Mouse (Mus musculus) liver, adult 2 months (tissue): ENCODE data around the gene Spon1. TPM values are rescaled to one million over a fixed set of nuclear protein-coding genes. Genes with fewer than 3 reads are reported as not detected.

Source experiments
- DNase-seq: peaks from one replicate; pipeline ENCODE4 v3.0.0-alpha.2; 2011; ENCODE audit warnings: low read depth, low spot score; ENCODE audit errors: extremely low read depth
- H3K27ac ChIP-seq: fragments of 200-500 bp; replicated peaks from 2 replicates; pipeline ENCODE4 v1.5.1; 2012; ENCODE audit warnings: low read depth, mild to moderate bottlenecking, control low read depth, inconsistent platforms, low read length; ENCODE audit not compliant: insufficient read depth
- H3K27me3 ChIP-seq: fragments of 200-500 bp; 2 replicates; pipeline ENCODE4 v1.6.1; 2012; ENCODE audit warnings: mild to moderate bottlenecking, moderate library complexity, low read length, inconsistent platforms; ENCODE audit not compliant: control insufficient read depth, insufficient read depth
- H3K36me3 ChIP-seq: fragments of 200-500 bp; 2 replicates; pipeline ENCODE4 v1.6.1; 2012; ENCODE audit warnings: low read length, inconsistent platforms; ENCODE audit not compliant: control insufficient read depth, insufficient read depth
- H3K4me1 ChIP-seq: fragments of 200-500 bp; 2 replicates; pipeline ENCODE4 v1.6.1; 2011; ENCODE audit warnings: low read length; ENCODE audit not compliant: control insufficient read depth, insufficient read depth
- H3K4me3 ChIP-seq: fragments of 200-500 bp; 2 replicates; pipeline ENCODE4 v1.5.1; 2011; ENCODE audit warnings: low read depth, mild to moderate bottlenecking, control low read depth, low read length, moderate library complexity; ENCODE audit not compliant: insufficient read depth
- H3K79me2 ChIP-seq: fragments of 200-500 bp; 2 replicates; pipeline ENCODE4 v1.6.1; 2012; ENCODE audit warnings: inconsistent platforms, mild to moderate bottlenecking, low read length, moderate library complexity; ENCODE audit not compliant: control insufficient read depth, insufficient read depth
- H3K9ac ChIP-seq: fragments of 200-500 bp; 2 replicates; pipeline ENCODE4 v1.6.1; 2012; ENCODE audit warnings: low read depth, mild to moderate bottlenecking, control low read depth, inconsistent platforms, low read length
- CTCF ChIP-seq: fragments of 200-500 bp; IDR thresholded peaks from 2 replicates; pipeline ENCODE4 v1.5.1; 2011; ENCODE audit warnings: low read depth, low read length, control low read depth
- POLR2A ChIP-seq: fragments of 200-500 bp; IDR thresholded peaks from 2 replicates; pipeline ENCODE4 v1.6.1; 2011; ENCODE audit warnings: low read length, control low read depth; ENCODE audit not compliant: insufficient read depth; ENCODE audit errors: extremely low read depth
- WGBS: fragments of 180-500 bp; shearing (Covaris S2); methylation state at CpG from one replicate; pipeline ENCODE4 v1.1.7; 2018; 5-methylcytosine and 5-hydroxymethylcytosine counted together
- polyA plus RNA-seq: library from polyadenylated mRNA; depleted of rRNA; stranded (reverse); fragments of >200 nt; gene quantifications from 2 replicates; pipeline ENCODE4 v1.2.3, GENCODE M21; 2012
- total RNA-seq: library from RNA; depleted of rRNA; stranded (reverse); fragments of >200 nt; gene quantifications from 2 replicates; pipeline ENCODE4 v1.2.3, GENCODE M21; 2014

The Spon1 gene
- total and polyA plus RNA-seq, 2 experiments: 0.22 to 0.28 TPM

GRCm38 (mm10) chr7:114088918-114089317 is 323.1 kb downstream of the Spon1 start:
- DNase-seq: no peak
- H3K4me1 ChIP-seq: peaks cover 10% of the 10 kb centered on the region
- TF ChIP-seq POLR2A (no peak), CTCF (no peak)
- H3K27me3 ChIP-seq: no peaks in the 10 kb centered on the region
- no peak overlapping the region for H3K9ac ChIP-seq
- H3K27ac ChIP-seq: no peak overlapping the region
- peaks cover 26% of the 10 kb centered on the region for H3K79me2 ChIP-seq
- H3K4me3 ChIP-seq: no peak overlapping the region
- no peaks in the 10 kb centered on the region for H3K36me3 ChIP-seq
- WGBS: 37% methylated on average over 5 of the region's 5 CpGs

- Histone ChIP-seq H3K9ac (no peak overlapping the region), H3K36me3 (no peaks in the 10 kb centered on the region), H3K27ac (no peak overlapping the region), H3K27me3 (no peaks in the 10 kb centered on the region), H3K4me3 (no peak overlapping the region), H3K79me2 (peaks cover 25% of the 10 kb centered on the region), H3K4me1 (peaks cover 10% of the 10 kb centered on the region)
- TF ChIP-seq POLR2A (no peak), CTCF (no peak)
- 84% methylated on average over 3 of the region's 3 CpGs for WGBS
- DNase-seq: no peak
Observed at GRCm38 (mm10) chr7:114090231-114090630, 324.4 kb downstream of the Spon1 start.

GRCm38 (mm10) chr7:114090892-114091545 is 325.2 kb downstream of the Spon1 start:
- Histone ChIP-seq H3K79me2 (peaks cover 29% of the 10 kb centered on the region), H3K9ac (no peak overlapping the region), H3K36me3 (no peaks in the 10 kb centered on the region), H3K4me3 (no peak overlapping the region), H3K27ac (no peak overlapping the region), H3K27me3 (no peaks in the 10 kb centered on the region), H3K4me1 (peaks cover 10% of the 10 kb centered on the region)
- DNase-seq: no peak
- TF ChIP-seq CTCF (no peak), POLR2A (no peak)
- WGBS: 70% methylated on average over 10 of the region's 10 CpGs
